Mouse (Mus musculus): ENCODE measurements around the gene Surf4.
A peak's percentile ranks its signal among the peaks of the same experiment; 100 is the strongest.

DNA sequence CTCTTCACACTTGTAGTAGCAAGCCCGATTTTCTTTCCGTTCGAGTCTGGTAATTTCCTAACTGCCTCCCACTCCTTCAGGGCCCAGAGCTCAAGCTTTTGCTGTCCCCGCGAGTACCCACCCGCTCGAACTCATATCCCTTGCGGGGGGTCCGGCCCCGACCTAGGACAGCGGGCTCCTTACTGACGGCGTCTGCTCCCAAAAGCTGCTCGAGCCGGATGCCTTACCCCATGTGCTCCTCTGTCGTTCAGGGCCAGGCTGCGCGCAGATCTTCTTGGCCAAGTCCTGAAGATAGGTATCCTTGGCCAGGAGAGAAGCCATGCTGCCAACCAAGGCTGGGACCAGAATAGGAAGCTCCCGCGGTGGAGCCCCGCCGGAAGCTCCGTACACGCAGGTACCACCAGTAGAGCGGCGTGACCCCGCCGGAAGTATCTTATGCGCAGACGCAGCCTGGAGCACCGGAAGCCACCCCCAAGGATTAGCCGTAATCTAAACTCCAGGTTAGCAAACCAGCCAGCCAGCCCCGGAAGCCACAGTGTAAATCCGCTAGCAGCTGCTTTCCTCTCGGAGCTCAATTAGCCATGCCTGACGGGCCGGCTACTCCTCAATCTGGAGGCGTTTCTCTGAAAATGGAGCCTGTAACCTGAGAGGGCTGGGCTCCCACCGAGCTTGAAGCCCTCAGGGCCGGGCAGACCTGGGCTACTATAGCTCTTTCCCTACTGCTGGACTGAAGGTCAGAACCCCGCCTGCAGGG lies 31.1 kb downstream of the Surf4 start, which contains the start of gene Surf6:
- TF ChIP-seq CTCF (IDR thresholded peaks at IDR 0.05; ENCODE audit: borderline replicate concordance, extremely low read depth, insufficient read depth, insufficient read length) (no peak), POLR2A (IDR thresholded peaks at IDR 0.05; ENCODE audit: borderline replicate concordance, extremely low read depth, insufficient read depth, insufficient read length, poor library complexity, severe bottlenecking) (peak; percentile 20; the same call in 1 of the 2 replicates)

Measured in brain, embryonic 14.5 days (tissue).